Mouse (Mus musculus) hindbrain, embryonic 14.5 days (tissue): ENCODE data around the gene Icos. TPM values are rescaled to one million over a fixed set of nuclear protein-coding genes. Genes with fewer than 3 reads are reported as not detected.

ENCODE experiments used
- ATAC-seq: fragments of 200-750 bp; cut with Nextera tagmentation; 2 replicates; pipeline ENCODE4 v1.8.0; 2017; ENCODE audit warnings: moderate number of reproducible peaks, mild to moderate bottlenecking, moderate TSS enrichment, moderate library complexity; ENCODE audit not compliant: low FRiP score
- DNase-seq: peaks from one replicate; pipeline ENCODE4 v3.0.0-alpha.2; 2015; ENCODE audit warnings: low spot score
- H3K27ac ChIP-seq: fragments of 300-500 bp; sonication (generic); 2 replicates; pipeline ENCODE4 v1.5.1; 2014; ENCODE audit warnings: mild to moderate bottlenecking, moderate library complexity
- H3K27me3 ChIP-seq: fragments of 300-500 bp; sonication (generic); 2 replicates; pipeline ENCODE4 v1.6.1; 2014; ENCODE audit warnings: mild to moderate bottlenecking, low read length, mixed read lengths; ENCODE audit not compliant: control insufficient read depth, insufficient read depth
- H3K36me3 ChIP-seq: fragments of 300-500 bp; sonication (generic); replicated peaks from 2 replicates; pipeline ENCODE4 v1.6.1; 2014; ENCODE audit not compliant: control insufficient read depth, insufficient read depth
- H3K4me1 ChIP-seq: fragments of 300-500 bp; sonication (generic); replicated peaks from 2 replicates; pipeline ENCODE4 v1.6.1; 2014; ENCODE audit warnings: antibody characterized with exemption, low read length, mixed read lengths; ENCODE audit not compliant: control insufficient read depth, insufficient read depth
- H3K4me2 ChIP-seq: fragments of 300-500 bp; sonication (generic); replicated peaks from 2 replicates; pipeline ENCODE4 v1.6.1; 2014; ENCODE audit warnings: mild to moderate bottlenecking, moderate library complexity
- H3K4me3 ChIP-seq: fragments of 300-500 bp; sonication (generic); replicated peaks from 2 replicates; pipeline ENCODE4 v1.5.1; 2014; ENCODE audit warnings: mild to moderate bottlenecking, low read length
- H3K9ac ChIP-seq: fragments of 300-500 bp; sonication (generic); 2 replicates; pipeline ENCODE4 v1.6.1; 2014
- H3K9me3 ChIP-seq: fragments of 300-500 bp; sonication (generic); 2 replicates; pipeline ENCODE4 v1.6.1; 2016; ENCODE audit warnings: low read length; ENCODE audit not compliant: control insufficient read depth
- WGBS: fragments of 180-500 bp; shearing (Covaris S2); extraction: QIAGEN DNeasy Blood & Tissue Kit; methylation state at CpG from one replicate; pipeline ENCODE4 v1.1.7; 2014; 5-methylcytosine and 5-hydroxymethylcytosine counted together
- polyA plus RNA-seq: library from polyadenylated mRNA; unstranded; fragments of >200 nt; fragmentation: Nextera tagmentation; extraction: Ambion mirVana; gene quantifications from 2 replicates; pipeline ENCODE4 v1.2.1, GENCODE M21; 2014

The Icos gene
- 0.10 and 0.19 TPM in 2 replicates for polyA plus RNA-seq

DNA sequence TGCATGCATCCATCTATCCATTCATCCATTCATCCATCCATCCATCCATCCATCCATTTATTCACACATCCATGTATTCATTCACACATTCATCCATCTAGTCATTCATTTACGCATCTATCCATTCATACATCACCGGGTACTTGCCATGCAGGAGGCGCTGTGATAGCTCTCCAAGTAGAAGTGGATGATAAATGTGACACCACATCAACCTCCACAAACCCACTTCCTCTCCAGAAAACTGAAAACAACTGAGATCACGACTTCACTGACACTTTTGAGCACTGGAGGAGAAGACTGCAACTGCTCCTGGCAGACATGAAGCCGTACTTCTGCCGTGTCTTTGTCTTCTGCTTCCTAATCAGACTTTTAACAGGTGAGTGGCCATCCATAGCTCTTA, at the start of gene Icos:
Icos (plus strand) TSS at position 287 of the 400 bp plus-strand sequence.
- Histone ChIP-seq H3K27ac (no peak within 1 kb of the TSS), H3K27me3 (no peaks in the 10 kb centered on the region), H3K4me2 (no peak within 1 kb of the TSS), H3K4me3 (no peak within 1 kb of the TSS), H3K9me3 (no peaks in the 10 kb centered on the region), H3K9ac (no peak within 1 kb of the TSS), H3K36me3 (no peaks in the 10 kb centered on the region), H3K4me1 (no peaks in the 10 kb centered on the region)
- no peak for ATAC-seq
- DNase-seq, result no peak
- WGBS, result 85% methylated on average over 6 of the region's 6 CpGs

DNA sequence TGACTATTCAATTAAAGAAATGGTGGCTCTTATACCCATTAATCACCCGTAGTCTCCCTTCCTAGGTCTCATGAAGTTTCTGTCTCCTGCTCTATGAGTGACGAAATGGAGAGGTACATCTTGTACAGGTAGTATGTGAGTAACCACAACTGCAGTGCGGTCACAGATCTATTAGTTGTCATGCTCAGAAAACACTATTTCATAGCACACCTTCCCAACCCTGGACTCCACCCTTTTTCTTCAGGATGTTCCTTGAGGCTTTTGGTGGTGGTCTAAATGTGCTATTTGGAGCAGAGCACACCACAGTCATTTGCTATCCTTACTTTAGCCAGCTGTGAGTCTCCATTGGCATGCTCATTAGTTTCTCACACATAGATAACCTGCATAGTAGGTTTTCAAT, 48.7 kb upstream of the Icos start:
- Histone ChIP-seq H3K27me3 (no peaks in the 10 kb centered on the region), H3K4me1 (no peaks in the 10 kb centered on the region), H3K4me3 (no peak overlapping the region), H3K9me3 (no peaks in the 10 kb centered on the region), H3K27ac (no peak overlapping the region), H3K9ac (no peak overlapping the region), H3K4me2 (no peak overlapping the region), H3K36me3 (no peaks in the 10 kb centered on the region)
- ATAC-seq (no peak), DNase-seq (no peak)
- 89% methylated on average over 3 of the region's 3 CpGs for WGBS

DNA sequence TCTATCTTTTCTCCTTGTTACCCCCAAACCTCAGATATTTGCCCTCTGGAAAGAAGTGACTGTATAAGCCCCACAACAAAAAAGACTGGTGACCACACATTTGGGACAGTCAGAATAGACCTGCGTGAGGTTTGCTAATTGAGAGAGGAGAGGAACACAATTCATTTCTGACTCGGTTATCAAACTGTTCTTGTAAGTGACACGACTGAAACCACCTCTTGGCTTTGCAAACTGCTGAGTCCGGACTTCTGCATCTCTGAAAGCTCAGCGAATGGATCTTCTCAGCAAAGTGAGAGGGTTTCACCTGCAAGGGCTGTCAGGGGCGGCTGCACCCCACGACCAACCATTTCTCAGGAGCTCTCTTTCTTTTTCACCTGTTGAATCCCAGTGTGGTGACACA, 47.3 kb upstream of the Icos start:
- no peak overlapping the region for H3K4me3 ChIP-seq
- no peak overlapping the region for H3K27ac ChIP-seq
- DNase-seq (no peak), ATAC-seq (no peak)
- no peak overlapping the region for H3K4me2 ChIP-seq
- H3K9ac ChIP-seq, result no peak overlapping the region
- no peaks in the 10 kb centered on the region for H3K4me1 ChIP-seq
- H3K9me3 ChIP-seq, result no peaks in the 10 kb centered on the region
- H3K36me3 ChIP-seq, result no peaks in the 10 kb centered on the region
- 85% methylated on average over 7 of the region's 7 CpGs for WGBS
- no peaks in the 10 kb centered on the region for H3K27me3 ChIP-seq

DNA sequence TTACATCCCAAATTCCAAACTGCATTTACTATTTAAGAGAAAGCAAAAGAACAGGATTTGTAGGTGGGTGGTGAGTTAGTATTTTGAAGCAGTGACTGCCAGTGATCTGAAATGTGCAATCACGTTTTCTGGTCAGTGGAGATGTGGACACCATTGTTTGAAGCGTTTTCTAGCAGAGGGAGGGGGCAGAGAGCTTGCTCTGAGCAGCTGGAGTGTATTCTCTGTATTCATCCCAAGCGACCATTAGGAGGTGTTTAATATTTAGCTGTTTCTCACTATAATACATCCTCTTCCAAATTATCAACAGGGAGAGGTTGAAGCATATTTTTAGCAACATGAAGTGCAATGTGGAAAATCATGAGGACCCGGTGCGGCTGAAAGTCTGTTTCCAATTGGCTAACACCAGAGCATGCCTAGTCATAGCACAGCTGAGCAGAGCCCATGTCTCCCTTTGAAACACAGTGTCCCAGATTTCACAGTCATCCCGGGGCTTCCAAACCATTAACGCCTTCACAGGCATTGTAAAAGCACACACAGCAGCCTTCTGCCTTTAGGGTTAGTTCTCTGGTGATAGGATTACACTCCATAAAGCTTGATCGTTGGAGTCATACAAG, 41.7 kb upstream of the Icos start:
- DNase-seq, result no peak
- WGBS, result 42% methylated on average over 8 of the region's 8 CpGs
- 0 out of 2 replicates have a peak, but pooled peaks have one; percentile 60 for ATAC-seq
- Histone ChIP-seq H3K4me2 (peak overlapping the region; percentile 15; the same call in 1 of the 2 replicates), H3K4me1 (no peaks in the 10 kb centered on the region), H3K27ac (peak overlapping the region; percentile 23; the same call in 1 of the 2 replicates), H3K36me3 (no peaks in the 10 kb centered on the region), H3K4me3 (no peak overlapping the region), H3K9ac (no peak overlapping the region), H3K27me3 (no peaks in the 10 kb centered on the region), H3K9me3 (no peaks in the 10 kb centered on the region)

DNA sequence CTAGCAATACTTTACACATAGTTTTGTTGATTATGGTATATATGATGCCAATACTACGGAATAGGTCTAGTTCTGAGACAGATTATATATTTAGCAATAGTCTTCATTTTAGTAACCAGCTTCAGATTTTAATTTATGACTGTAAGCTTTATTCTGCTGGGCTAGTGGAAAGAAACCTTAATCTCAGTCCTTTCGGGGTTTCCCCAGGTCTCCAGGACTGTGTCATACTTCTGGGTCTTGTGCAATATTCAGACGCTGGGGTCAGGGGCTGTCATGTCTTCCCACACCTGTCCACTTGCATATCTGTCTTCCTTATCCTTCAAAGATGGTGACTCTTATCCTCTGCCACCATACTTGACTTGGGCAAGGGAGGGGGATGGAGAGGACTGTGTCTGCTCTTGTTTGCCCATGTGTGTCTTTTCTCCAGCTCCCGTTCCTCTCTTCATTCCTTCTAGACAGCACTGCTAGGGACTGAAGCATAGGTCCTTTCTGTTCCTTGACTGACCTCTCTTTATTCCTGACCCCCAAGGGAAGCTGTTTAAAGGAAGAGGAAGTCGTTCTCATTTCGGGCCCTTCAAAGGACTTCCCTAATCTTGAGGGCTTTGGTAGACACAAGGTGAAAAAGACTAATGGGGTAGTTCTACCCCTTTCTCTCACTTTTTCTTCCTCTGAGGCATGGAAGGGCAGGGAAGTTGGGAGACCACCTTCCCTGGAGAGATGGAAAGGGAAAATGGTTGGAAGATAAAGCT, 40.6 kb upstream of the Icos start:
- no peaks in the 10 kb centered on the region for H3K4me1 ChIP-seq
- 90% methylated on average over 6 of the region's 6 CpGs for WGBS
- no peak overlapping the region for H3K9ac ChIP-seq
- no peaks in the 10 kb centered on the region for H3K27me3 ChIP-seq
- H3K27ac ChIP-seq, result no peak overlapping the region
- no peak overlapping the region for H3K4me2 ChIP-seq
- ATAC-seq (no peak), DNase-seq (no peak)
- H3K36me3 ChIP-seq, result no peaks in the 10 kb centered on the region
- H3K4me3 ChIP-seq, result no peak overlapping the region
- H3K9me3 ChIP-seq, result no peaks in the 10 kb centered on the region

DNA sequence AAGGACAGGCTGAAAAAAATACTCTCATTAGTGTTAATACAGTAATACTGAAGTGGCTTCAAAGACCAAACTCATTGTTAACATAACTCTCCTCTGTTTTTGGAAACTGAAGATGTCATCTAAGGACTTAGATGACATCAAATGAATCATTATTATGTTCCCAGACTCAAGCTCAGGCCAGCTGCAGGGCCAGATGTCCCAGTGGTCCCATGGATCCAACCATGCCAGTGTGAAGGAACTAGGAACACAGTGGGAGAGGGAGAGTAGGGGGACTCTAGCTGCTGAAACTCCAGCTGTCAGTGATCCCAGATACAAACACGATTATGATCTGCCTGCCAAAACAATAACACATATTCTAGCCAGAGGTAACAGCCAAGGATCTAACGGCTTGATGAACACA, 39.5 kb upstream of the Icos start:
- H3K4me2 ChIP-seq, result no peak overlapping the region
- no peaks in the 10 kb centered on the region for H3K4me1 ChIP-seq
- H3K4me3 ChIP-seq, result no peak overlapping the region
- no peak overlapping the region for H3K9ac ChIP-seq
- no peak overlapping the region for H3K27ac ChIP-seq
- no peaks in the 10 kb centered on the region for H3K36me3 ChIP-seq
- ATAC-seq, result no peak
- no peaks in the 10 kb centered on the region for H3K9me3 ChIP-seq
- no peaks in the 10 kb centered on the region for H3K27me3 ChIP-seq
- no peak for DNase-seq
- WGBS, result 76% methylated on average over 2 of the region's 2 CpGs

DNA sequence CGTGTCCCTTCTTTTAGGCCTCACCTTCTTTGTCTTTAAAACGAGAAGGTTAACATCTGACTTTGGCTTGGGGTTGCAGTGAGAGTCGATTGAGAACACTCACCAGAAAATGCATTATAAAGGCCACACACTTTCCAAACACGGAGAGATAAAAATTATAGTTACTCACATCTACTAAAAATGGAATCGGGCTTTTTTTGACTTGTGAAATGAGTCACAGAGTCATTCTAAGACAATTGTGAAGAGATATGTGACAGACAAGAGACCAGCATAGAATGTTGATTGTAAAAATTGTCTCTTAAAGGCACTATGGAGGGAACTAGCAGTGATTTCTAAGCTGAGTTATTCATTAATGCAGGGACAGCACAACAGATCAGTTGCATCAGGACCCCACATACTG, 38.8 kb upstream of the Icos start:
- no peaks in the 10 kb centered on the region for H3K36me3 ChIP-seq
- H3K9ac ChIP-seq, result no peak overlapping the region
- no peak overlapping the region for H3K27ac ChIP-seq
- 87% methylated on average over 5 of the region's 5 CpGs for WGBS
- no peak overlapping the region for H3K4me3 ChIP-seq
- ATAC-seq (no peak), DNase-seq (no peak)
- H3K4me1 ChIP-seq, result no peaks in the 10 kb centered on the region
- no peaks in the 10 kb centered on the region for H3K9me3 ChIP-seq
- H3K27me3 ChIP-seq, result no peaks in the 10 kb centered on the region
- no peak overlapping the region for H3K4me2 ChIP-seq

DNA sequence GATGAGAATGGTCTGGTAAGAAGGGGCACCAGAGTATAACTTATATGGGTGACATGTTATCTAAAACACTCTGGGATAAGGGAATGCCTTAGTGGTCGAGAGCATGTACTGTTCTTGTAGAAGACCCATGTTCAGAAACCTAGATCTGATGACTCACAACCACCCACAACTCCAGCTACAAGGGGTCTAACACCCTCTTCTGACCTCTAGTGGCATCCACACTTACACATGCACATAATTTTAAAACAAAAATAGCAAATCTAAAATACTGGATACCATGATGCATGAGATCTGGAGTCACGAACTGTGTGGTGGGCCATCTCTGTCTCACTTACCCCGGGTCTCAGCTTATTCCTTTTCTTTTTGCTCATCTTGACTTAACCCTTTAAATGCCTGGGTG, 37.7 kb upstream of the Icos start:
- Histone ChIP-seq H3K36me3 (no peaks in the 10 kb centered on the region), H3K4me3 (no peak overlapping the region), H3K9ac (no peak overlapping the region), H3K9me3 (no peaks in the 10 kb centered on the region), H3K4me1 (no peaks in the 10 kb centered on the region), H3K27ac (no peak overlapping the region), H3K4me2 (no peak overlapping the region), H3K27me3 (no peaks in the 10 kb centered on the region)
- 84% methylated on average over 3 of the region's 3 CpGs for WGBS
- ATAC-seq, result no peak
- no peak for DNase-seq

DNA sequence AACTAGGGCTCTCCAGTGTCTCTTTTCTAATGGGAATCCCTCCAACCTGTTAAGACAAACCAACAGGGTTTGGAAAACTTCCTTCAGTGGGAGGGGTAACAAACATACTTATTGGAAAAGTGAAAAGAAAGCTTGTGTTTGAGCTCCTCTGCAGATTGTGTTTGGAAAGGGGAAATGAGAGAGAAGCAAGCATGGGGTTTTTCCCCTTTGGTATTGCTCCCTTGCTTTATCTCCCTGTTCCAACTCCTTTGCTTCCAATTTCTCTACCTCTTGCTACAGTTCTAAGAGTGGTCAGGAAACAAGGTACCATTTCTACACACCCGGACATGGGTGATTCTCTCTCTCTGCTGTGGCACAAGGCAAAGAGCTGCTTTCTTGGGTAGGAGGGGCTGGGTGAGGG, 37.1 kb upstream of the Icos start:
- H3K36me3 ChIP-seq, result no peaks in the 10 kb centered on the region
- no peaks in the 10 kb centered on the region for H3K4me1 ChIP-seq
- 95% methylated on average over 1 of the region's 1 CpGs for WGBS
- H3K4me2 ChIP-seq, result no peak overlapping the region
- H3K27ac ChIP-seq, result no peak overlapping the region
- no peaks in the 10 kb centered on the region for H3K27me3 ChIP-seq
- no peaks in the 10 kb centered on the region for H3K9me3 ChIP-seq
- no peak for ATAC-seq
- no peak for DNase-seq
- H3K9ac ChIP-seq, result no peak overlapping the region
- H3K4me3 ChIP-seq, result no peak overlapping the region
